Mouse (Mus musculus): ENCODE measurements around the gene Ak7. TPM values are rescaled to one million over a fixed set of nuclear protein-coding genes. Genes with fewer than 3 reads are reported as not detected.

Gene Ak7
- polyA plus RNA-seq, 1 experiment, result 0.02 TPM

GRCm38 (mm10) chr12:105806205-105806604 lies 100.4 kb downstream of the Ak7 start:
- peaks cover 30% of the 10 kb centered on the region for H3K36me3 ChIP-seq (ENCODE audit: control insufficient read depth, insufficient read depth, low read length)
- 89% methylated on average over 3 of the region's 3 CpGs for WGBS

DNA sequence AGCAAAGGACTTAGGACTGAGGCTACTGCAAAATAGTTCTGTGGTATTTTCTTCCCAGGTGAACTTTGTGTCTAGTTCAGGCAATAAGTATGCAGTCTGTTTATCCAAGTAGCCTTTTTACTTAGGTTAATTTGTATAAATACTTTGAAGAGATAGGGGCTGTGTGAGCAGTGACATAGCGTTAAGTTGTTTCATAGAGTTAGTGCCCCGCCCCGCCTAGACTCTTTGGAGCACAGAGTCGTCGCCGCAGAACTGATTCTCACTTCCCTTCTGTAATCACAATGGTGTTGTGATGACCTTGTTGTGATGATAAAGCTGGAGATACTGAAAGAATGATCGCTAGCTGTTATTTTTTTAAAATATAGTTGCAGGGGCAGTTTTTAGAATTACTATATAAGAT lies 101.6 kb downstream of the Ak7 start:
- no peak overlapping the region for H3K27ac ChIP-seq (ENCODE audit: insufficient read depth, low read length)
- TF ChIP-seq CTCF (IDR thresholded peaks at IDR 0.05; ENCODE audit: extremely low read depth, insufficient read depth, insufficient read length, insufficient replicate concordance) (no peak), POLR2A (IDR thresholded peaks at IDR 0.05; ENCODE audit: low read depth, low read length) (no peak)
- H3K4me3 ChIP-seq (ENCODE audit: extremely low read depth, insufficient read depth, insufficient read length), result no peak overlapping the region
- peaks cover 35% of the 10 kb centered on the region for H3K36me3 ChIP-seq (ENCODE audit: control insufficient read depth, insufficient read depth, low read length)
- DNase-seq (ENCODE audit: low read depth in 1 of 2, low spot score in 2 of 2), result no peak
- H3K27me3 ChIP-seq (ENCODE audit: control insufficient read depth, insufficient read depth, low read length), result no peaks in the 10 kb centered on the region
- no peaks in the 10 kb centered on the region for H3K4me1 ChIP-seq (ENCODE audit: control insufficient read depth, insufficient read depth, insufficient read length)
- WGBS, result 69% methylated on average over 7 of the region's 7 CpGs

More at GRCm38 (mm10) chr12:105806205-105806604, 100.4 kb downstream of the Ak7 start:
- no peak for DNase-seq (ENCODE audit: low read depth in 1 of 2, low spot score in 2 of 2)
- Histone ChIP-seq H3K4me3 (ENCODE audit: extremely low read depth, insufficient read depth, insufficient read length) (no peak overlapping the region), H3K4me1 (ENCODE audit: control insufficient read depth, insufficient read depth, insufficient read length) (no peaks in the 10 kb centered on the region), H3K27ac (ENCODE audit: insufficient read depth, low read length) (no peak overlapping the region), H3K27me3 (ENCODE audit: control insufficient read depth, insufficient read depth, low read length) (no peaks in the 10 kb centered on the region)
- TF ChIP-seq CTCF (IDR thresholded peaks at IDR 0.05; ENCODE audit: extremely low read depth, insufficient read depth, insufficient read length, insufficient replicate concordance) (no peak), POLR2A (IDR thresholded peaks at IDR 0.05; ENCODE audit: low read depth, low read length) (no peak)

DNA sequence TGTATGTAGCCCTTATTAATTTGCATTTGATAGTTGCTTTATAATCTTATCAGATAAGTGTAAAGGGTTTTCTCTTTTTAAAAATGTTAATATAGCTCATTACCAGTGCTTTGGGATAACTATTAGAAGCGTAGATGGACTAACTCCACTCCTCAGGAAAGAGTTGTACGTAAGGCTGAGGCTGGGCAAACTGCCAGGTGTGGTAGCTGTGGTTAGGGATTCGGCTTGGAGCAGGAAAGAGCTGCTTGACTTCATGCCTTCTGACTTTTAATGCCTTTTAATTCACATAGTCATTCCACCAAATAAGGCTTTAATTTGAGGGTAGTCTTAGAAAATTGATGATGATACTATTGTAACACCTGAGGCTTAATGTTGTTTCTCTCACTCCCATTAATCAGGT lies 103.2 kb downstream of the Ak7 start:
- no peak overlapping the region for H3K4me3 ChIP-seq (ENCODE audit: extremely low read depth, insufficient read depth, insufficient read length)
- H3K4me1 ChIP-seq (ENCODE audit: control insufficient read depth, insufficient read depth, insufficient read length), result no peaks in the 10 kb centered on the region
- peaks cover 40% of the 10 kb centered on the region for H3K36me3 ChIP-seq (ENCODE audit: control insufficient read depth, insufficient read depth, low read length)
- no peaks in the 10 kb centered on the region for H3K27me3 ChIP-seq (ENCODE audit: control insufficient read depth, insufficient read depth, low read length)
- TF ChIP-seq CTCF (IDR thresholded peaks at IDR 0.05; ENCODE audit: extremely low read depth, insufficient read depth, insufficient read length, insufficient replicate concordance) (no peak), POLR2A (IDR thresholded peaks at IDR 0.05; ENCODE audit: low read depth, low read length) (no peak)
- 63% methylated on average over 3 of the region's 3 CpGs for WGBS
- H3K27ac ChIP-seq (ENCODE audit: insufficient read depth, low read length), result no peak overlapping the region
- DNase-seq (ENCODE audit: low read depth in 1 of 2, low spot score in 2 of 2), result no peak

DNA sequence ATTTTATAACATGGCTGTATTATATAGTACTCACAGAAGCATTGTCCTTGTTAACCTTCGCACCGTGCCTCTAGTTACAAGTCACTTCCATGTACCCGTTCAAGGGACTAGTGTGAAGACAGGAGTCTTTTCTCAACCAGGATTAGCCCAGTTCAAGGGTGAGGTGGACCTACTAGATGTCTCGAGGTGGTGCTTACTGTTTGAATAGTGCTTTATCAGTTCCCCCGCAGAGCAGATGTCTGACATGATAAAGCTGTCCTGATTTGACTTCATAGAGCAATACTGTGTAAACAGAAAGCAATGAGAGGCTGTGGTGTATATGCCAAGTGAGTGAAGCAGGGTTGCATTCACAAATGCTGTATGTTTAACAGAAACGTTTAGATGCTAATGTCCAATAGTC lies 104.8 kb downstream of the Ak7 start:
- TF ChIP-seq CTCF (IDR thresholded peaks at IDR 0.05; ENCODE audit: extremely low read depth, insufficient read depth, insufficient read length, insufficient replicate concordance) (no peak), POLR2A (IDR thresholded peaks at IDR 0.05; ENCODE audit: low read depth, low read length) (no peak)
- H3K4me1 ChIP-seq (ENCODE audit: control insufficient read depth, insufficient read depth, insufficient read length), result no peaks in the 10 kb centered on the region
- no peak overlapping the region for H3K27ac ChIP-seq (ENCODE audit: insufficient read depth, low read length)
- no peaks in the 10 kb centered on the region for H3K27me3 ChIP-seq (ENCODE audit: control insufficient read depth, insufficient read depth, low read length)
- no peak for DNase-seq (ENCODE audit: low read depth in 1 of 2, low spot score in 2 of 2)
- WGBS, result 87% methylated on average over 6 of the region's 6 CpGs
- peaks cover 40% of the 10 kb centered on the region for H3K36me3 ChIP-seq (ENCODE audit: control insufficient read depth, insufficient read depth, low read length)
- H3K4me3 ChIP-seq (ENCODE audit: extremely low read depth, insufficient read depth, insufficient read length), result no peak overlapping the region

DNA sequence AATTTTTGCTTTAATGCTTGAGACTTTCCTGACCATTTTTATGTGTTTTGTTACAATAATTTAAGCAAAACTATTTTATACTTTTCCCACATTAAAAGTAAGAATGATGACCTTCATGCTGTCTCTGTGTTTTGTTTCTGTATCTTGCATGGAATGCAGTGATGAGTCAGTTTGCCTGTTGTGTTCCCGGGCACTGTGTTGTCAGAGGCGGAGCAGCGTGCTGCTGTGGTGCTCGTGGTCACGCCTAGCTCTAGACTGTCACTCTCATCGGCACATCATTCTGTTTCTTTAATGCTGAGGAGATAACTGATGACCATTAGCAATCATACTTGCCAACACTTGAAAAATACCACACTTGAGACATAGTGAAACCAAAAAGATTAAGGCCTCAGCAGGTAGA lies 108.2 kb downstream of the Ak7 start:
- no peaks in the 10 kb centered on the region for H3K4me1 ChIP-seq (ENCODE audit: control insufficient read depth, insufficient read depth, insufficient read length)
- no peak for DNase-seq (ENCODE audit: low read depth in 1 of 2, low spot score in 2 of 2)
- TF ChIP-seq CTCF (IDR thresholded peaks at IDR 0.05; ENCODE audit: extremely low read depth, insufficient read depth, insufficient read length, insufficient replicate concordance) (no peak), POLR2A (IDR thresholded peaks at IDR 0.05; ENCODE audit: low read depth, low read length) (no peak)
- peaks cover 34% of the 10 kb centered on the region for H3K36me3 ChIP-seq (ENCODE audit: control insufficient read depth, insufficient read depth, low read length)
- H3K27ac ChIP-seq (ENCODE audit: insufficient read depth, low read length), result no peak overlapping the region
- no peak overlapping the region for H3K4me3 ChIP-seq (ENCODE audit: extremely low read depth, insufficient read depth, insufficient read length)
- WGBS, result 93% methylated on average over 6 of the region's 6 CpGs
- no peaks in the 10 kb centered on the region for H3K27me3 ChIP-seq (ENCODE audit: control insufficient read depth, insufficient read depth, low read length)

DNA sequence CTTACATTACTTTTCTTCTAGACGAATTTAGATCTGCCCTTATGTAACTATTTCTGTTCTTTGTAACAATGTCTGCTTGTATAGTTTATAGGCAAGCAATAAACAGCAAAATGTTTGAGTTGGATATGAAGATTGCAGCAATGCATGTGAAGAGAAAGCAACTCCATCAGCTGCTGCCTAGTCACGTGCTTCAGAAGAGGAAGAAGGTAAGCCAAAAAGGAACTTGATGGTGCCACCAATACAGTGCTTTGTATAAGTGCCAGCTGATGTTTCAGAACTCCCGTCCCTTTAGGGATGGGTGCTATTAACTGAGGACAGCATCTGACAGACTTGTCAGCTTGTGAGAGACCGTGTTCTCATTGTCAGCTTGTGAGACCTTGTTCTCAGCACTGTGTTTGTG lies 117.7 kb downstream of the Ak7 start:
- Histone ChIP-seq H3K27me3 (ENCODE audit: control insufficient read depth, insufficient read depth, low read length) (no peaks in the 10 kb centered on the region), H3K36me3 (ENCODE audit: control insufficient read depth, insufficient read depth, low read length) (peaks cover 47% of the 10 kb centered on the region), H3K4me1 (ENCODE audit: control insufficient read depth, insufficient read depth, insufficient read length) (no peaks in the 10 kb centered on the region), H3K27ac (ENCODE audit: insufficient read depth, low read length) (no peak overlapping the region), H3K4me3 (ENCODE audit: extremely low read depth, insufficient read depth, insufficient read length) (no peak overlapping the region)
- TF ChIP-seq CTCF (IDR thresholded peaks at IDR 0.05; ENCODE audit: extremely low read depth, insufficient read depth, insufficient read length, insufficient replicate concordance) (no peak), POLR2A (IDR thresholded peaks at IDR 0.05; ENCODE audit: low read depth, low read length) (no peak)
- DNase-seq (ENCODE audit: low read depth in 1 of 2, low spot score in 2 of 2), result no peak
- 72% methylated on average over 4 of the region's 4 CpGs for WGBS

- no peak overlapping the region for H3K4me3 ChIP-seq (ENCODE audit: extremely low read depth, insufficient read depth, insufficient read length)
- H3K4me1 ChIP-seq (ENCODE audit: control insufficient read depth, insufficient read depth, insufficient read length), result no peaks in the 10 kb centered on the region
- no peak for DNase-seq (ENCODE audit: low read depth in 1 of 2, low spot score in 2 of 2)
- H3K36me3 ChIP-seq (ENCODE audit: control insufficient read depth, insufficient read depth, low read length), result peaks cover 46% of the 10 kb centered on the region
- no peaks in the 10 kb centered on the region for H3K27me3 ChIP-seq (ENCODE audit: control insufficient read depth, insufficient read depth, low read length)
- no peak overlapping the region for H3K27ac ChIP-seq (ENCODE audit: insufficient read depth, low read length)
- 85% methylated on average over 8 of the region's 8 CpGs for WGBS
- no peak for TF ChIP-seq CTCF (IDR thresholded peaks at IDR 0.05; ENCODE audit: extremely low read depth, insufficient read depth, insufficient read length, insufficient replicate concordance)
- TF ChIP-seq POLR2A (IDR thresholded peaks at IDR 0.05; ENCODE audit: low read depth, low read length), result no peak
These were observed 119.0 kb downstream of the Ak7 start for GRCm38 (mm10) chr12:105824743-105825142.

Data from spleen, adult 2 months (tissue).